ENCODE assay signal across 8 mouse cellular contexts in the genomic region with DNA sequence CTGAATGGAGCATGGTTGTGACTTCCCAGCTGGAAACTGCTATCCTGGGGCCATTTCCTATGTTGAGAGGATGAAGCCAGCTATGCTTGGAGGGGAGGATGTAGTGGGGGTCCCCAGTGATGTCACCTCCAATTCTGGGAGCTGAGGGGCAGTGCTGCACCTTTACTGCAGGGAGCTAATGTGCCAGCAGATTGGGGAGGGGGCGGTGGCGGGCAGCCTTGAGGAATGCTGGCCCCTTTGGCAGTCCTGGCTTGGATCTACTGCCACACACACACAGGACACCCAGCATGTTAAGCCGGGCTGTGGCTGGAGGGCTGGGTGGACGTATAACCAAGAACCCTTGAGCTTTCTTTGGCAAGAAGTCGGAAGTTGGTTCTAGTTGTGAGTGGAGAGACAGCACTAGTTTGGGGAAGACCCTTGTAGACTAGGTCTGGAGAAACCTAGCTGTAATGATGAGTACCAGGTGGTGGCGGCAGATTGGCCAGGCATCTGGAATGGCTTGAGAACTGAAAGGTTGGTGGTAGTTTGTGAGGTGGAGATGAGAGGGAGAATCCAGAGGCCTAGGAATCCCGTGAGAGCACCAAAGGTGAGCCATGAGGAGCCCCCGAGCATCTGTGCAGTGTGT. TPM values are rescaled to one million over a fixed set of nuclear protein-coding genes. Genes with fewer than 3 reads are reported as not detected.
DNase-seq lines count a peak whose midpoint lies in the region; ATAC-seq and TF ChIP-seq lines count a peak whose summit lies in the region.

No protein-coding gene starts in this region.

- WGBS in kidney, embryonic 15.5 days, result 58% methylated on average over 8 of the region's 8 CpGs
- WGBS in kidney, adult 2 months, result 69% methylated on average over 8 of the region's 8 CpGs
- WGBS in forebrain, embryonic 12.5 days, result 66% methylated on average over 8 of the region's 8 CpGs
- 58% methylated on average over 8 of the region's 8 CpGs for WGBS in limb, embryonic 10.5 days
- WGBS in neural tube, embryonic 12.5 days, result 51% methylated on average over 8 of the region's 8 CpGs

- peak overlapping the region; percentile 100 for H3K4me2 ChIP-seq in kidney, embryonic 15.5 days
- H3K4me2 ChIP-seq in forebrain, embryonic 12.5 days, result peak overlapping the region; percentile 99
- H3K4me2 ChIP-seq in neural tube, embryonic 12.5 days (replicated peaks), result peak overlapping the region; percentile 98

- peaks cover 73% of the 10 kb centered on the region for H3K4me1 ChIP-seq in kidney, embryonic 15.5 days
- H3K4me1 ChIP-seq in kidney, adult 2 months (ENCODE audit: control insufficient read depth, insufficient read depth, low read length), result peaks cover 10% of the 10 kb centered on the region; the same call in 1 of the 2 replicates
- H3K4me1 ChIP-seq in forebrain, embryonic 12.5 days, result peaks cover 42% of the 10 kb centered on the region
- peaks cover 81% of the 10 kb centered on the region for H3K4me1 ChIP-seq in limb, embryonic 10.5 days
- H3K4me1 ChIP-seq in neural tube, embryonic 12.5 days, result peaks cover 42% of the 10 kb centered on the region

- no peaks in the 10 kb centered on the region for H3K9me3 ChIP-seq in kidney, embryonic 15.5 days (replicated peaks)
- no peaks in the 10 kb centered on the region for H3K9me3 ChIP-seq in forebrain, embryonic 12.5 days
- no peaks in the 10 kb centered on the region for H3K9me3 ChIP-seq in limb, embryonic 10.5 days (replicated peaks)
- H3K9me3 ChIP-seq in neural tube, embryonic 12.5 days, result no peaks in the 10 kb centered on the region

- peaks cover 46% of the 10 kb centered on the region for H3K36me3 ChIP-seq in kidney, embryonic 15.5 days
- no peaks in the 10 kb centered on the region for H3K36me3 ChIP-seq in kidney, adult 2 months (ENCODE audit: control insufficient read depth, insufficient read depth, low read length)
- H3K36me3 ChIP-seq in forebrain, embryonic 12.5 days (replicated peaks), result peaks cover 47% of the 10 kb centered on the region
- H3K36me3 ChIP-seq in limb, embryonic 10.5 days, result peaks cover 53% of the 10 kb centered on the region
- H3K36me3 ChIP-seq in neural tube, embryonic 12.5 days, result peaks cover 25% of the 10 kb centered on the region

- TF ChIP-seq POLR2A in kidney, adult 2 months (IDR thresholded peaks at IDR 0.05; ENCODE audit: low read depth, low read length), result no peak

- no peak for TF ChIP-seq CTCF in kidney, adult 2 months (conservative IDR thresholded peaks at IDR 0.05; ENCODE audit: insufficient read depth, insufficient read length, low read depth, low read length)

- peak overlapping the region; percentile 69 for H3K4me3 ChIP-seq in kidney, embryonic 15.5 days (replicated peaks)
- no peak overlapping the region for H3K4me3 ChIP-seq in kidney, adult 2 months (ENCODE audit: insufficient read depth, low read depth, low read length)
- H3K4me3 ChIP-seq in forebrain, embryonic 12.5 days (replicated peaks), result peak overlapping the region; percentile 8; the same call in 1 of the 2 replicates
- peak overlapping the region; percentile 70 for H3K4me3 ChIP-seq in limb, embryonic 10.5 days
- 0 out of 2 replicates have a peak overlapping the region, but pooled peaks have one; percentile 60 for H3K4me3 ChIP-seq in neural tube, embryonic 12.5 days

- ATAC-seq in kidney, embryonic 15.5 days (replicated peaks; ENCODE audit: low FRiP score), result no peak
- no peak for ATAC-seq in forebrain, embryonic 12.5 days (ENCODE audit: low FRiP score)
- ATAC-seq in neural tube, embryonic 12.5 days (ENCODE audit: low FRiP score, low read depth), result no peak
- no peak for ATAC-seq in monocyte, adult 5-6 weeks (replicated peaks; ENCODE audit: insufficient number of reproducible peaks, low FRiP score, low TSS enrichment, poor library complexity, severe bottlenecking)

- no peak overlapping the region for H3K27ac ChIP-seq in kidney, embryonic 15.5 days
- no peak overlapping the region for H3K27ac ChIP-seq in kidney, adult 2 months (ENCODE audit: insufficient read depth, low read depth, low read length)
- no peak overlapping the region for H3K27ac ChIP-seq in forebrain, embryonic 12.5 days
- 0 out of 2 replicates have a peak overlapping the region, but pooled peaks have one; percentile 81 for H3K27ac ChIP-seq in limb, embryonic 10.5 days
- H3K27ac ChIP-seq in neural tube, embryonic 12.5 days, result no peak overlapping the region

- no peaks in the 10 kb centered on the region for H3K27me3 ChIP-seq in kidney, embryonic 15.5 days
- H3K27me3 ChIP-seq in kidney, adult 2 months (replicated peaks; ENCODE audit: control insufficient read depth, insufficient read depth, low read length), result no peaks in the 10 kb centered on the region
- H3K27me3 ChIP-seq in forebrain, embryonic 12.5 days, result no peaks in the 10 kb centered on the region
- no peaks in the 10 kb centered on the region for H3K27me3 ChIP-seq in limb, embryonic 10.5 days (ENCODE audit: low read depth, poor library complexity, severe bottlenecking)
- no peaks in the 10 kb centered on the region for H3K27me3 ChIP-seq in neural tube, embryonic 12.5 days (replicated peaks)

- H3K9ac ChIP-seq in kidney, embryonic 15.5 days, result 0 out of 2 replicates have a peak overlapping the region, but pooled peaks have one; percentile 75
- 0 out of 2 replicates have a peak overlapping the region, but pooled peaks have one; percentile 25 for H3K9ac ChIP-seq in forebrain, embryonic 12.5 days
- H3K9ac ChIP-seq in neural tube, embryonic 12.5 days, result no peak overlapping the region

- DNase-seq in kidney, adult 2 months, result no peak
- no peak for DNase-seq in limb, embryonic 10.5 days (ENCODE audit: low spot score)
- no peak for DNase-seq in layer of hippocampus, adult 18-20 months (ENCODE audit: low spot score in 2 of 2)
- no peak for DNase-seq in kidney, postnatal 4 days

RNA-seq across cellular contexts. Expression of gene Cenpx, which starts 1.4 kb away (rescaled TPM):
- polyA plus RNA-seq in kidney, embryonic 15.5 days (2015; fragmentation: Nextera tagmentation; extraction: Ambion mirVana), result 164 and 176 TPM in 2 replicates
- 157 and 166 TPM in 2 replicates for polyA plus RNA-seq in kidney, adult 2 months (2012; rRNA removed)
- 125 and 127 TPM in 2 replicates for polyA plus RNA-seq in forebrain, embryonic 12.5 days (2016; fragmentation: Nextera tagmentation; extraction: Ambion mirVana)
- 122 and 123 TPM in 2 replicates for polyA plus RNA-seq in limb, embryonic 10.5 days (2016; fragmentation: Nextera tagmentation; extraction: Ambion mirVana)
- polyA plus RNA-seq in neural tube, embryonic 12.5 days (2016; fragmentation: Nextera tagmentation; extraction: Ambion mirVana), result 108 and 114 TPM in 2 replicates
- total RNA-seq in layer of hippocampus, adult 18-20 months (2021), result 10 to 100 TPM; 15.8 to 18.7 TPM
- total RNA-seq in monocyte, adult 5-6 weeks (2017), result 27.0 to 58.3 TPM (median 41.9 TPM) in 3 replicates

RNA-seq across cellular contexts. Expression of gene Lrrc45, which starts 1.6 kb away (rescaled TPM):
- polyA plus RNA-seq in kidney, embryonic 15.5 days (2015; fragmentation: Nextera tagmentation; extraction: Ambion mirVana), result 52.9 and 66.0 TPM in 2 replicates
- polyA plus RNA-seq in kidney, adult 2 months (2012; rRNA removed), result 17.5 and 19.5 TPM in 2 replicates
- polyA plus RNA-seq in forebrain, embryonic 12.5 days (2016; fragmentation: Nextera tagmentation; extraction: Ambion mirVana), result 73.8 and 74.7 TPM in 2 replicates
- 52.8 and 60.8 TPM in 2 replicates for polyA plus RNA-seq in limb, embryonic 10.5 days (2016; fragmentation: Nextera tagmentation; extraction: Ambion mirVana)
- polyA plus RNA-seq in neural tube, embryonic 12.5 days (2016; fragmentation: Nextera tagmentation; extraction: Ambion mirVana), result 70.9 and 72.6 TPM in 2 replicates
- total RNA-seq in layer of hippocampus, adult 18-20 months (2021), result 10 to 100 TPM; 49.1 to 60.5 TPM
- total RNA-seq in monocyte, adult 5-6 weeks (2017), result 39.7 to 45.3 TPM (median 41.0 TPM) in 3 replicates

RNA-seq across cellular contexts. Expression of gene Rac3, which starts 9.2 kb away (rescaled TPM):
- 27.6 and 31.0 TPM in 2 replicates for polyA plus RNA-seq in kidney, embryonic 15.5 days (2015; fragmentation: Nextera tagmentation; extraction: Ambion mirVana)
- 14.5 and 17.0 TPM in 2 replicates for polyA plus RNA-seq in kidney, adult 2 months (2012; rRNA removed)
- polyA plus RNA-seq in forebrain, embryonic 12.5 days (2016; fragmentation: Nextera tagmentation; extraction: Ambion mirVana), result 48.3 and 48.5 TPM in 2 replicates
- polyA plus RNA-seq in limb, embryonic 10.5 days (2016; fragmentation: Nextera tagmentation; extraction: Ambion mirVana), result 25.4 and 28.8 TPM in 2 replicates
- polyA plus RNA-seq in neural tube, embryonic 12.5 days (2016; fragmentation: Nextera tagmentation; extraction: Ambion mirVana), result 118 and 119 TPM in 2 replicates
- 10 to 100 TPM; 32.0 to 40.0 TPM for total RNA-seq in layer of hippocampus, adult 18-20 months (2021)
- 7.1 to 9.7 TPM in 2 of 3 replicates, not detected in the other for total RNA-seq in monocyte, adult 5-6 weeks (2017)

RNA-seq across cellular contexts. Expression of gene Dcxr, which starts 15.0 kb away (rescaled TPM):
- polyA plus RNA-seq in kidney, embryonic 15.5 days (2015; fragmentation: Nextera tagmentation; extraction: Ambion mirVana), result 31.9 and 32.1 TPM in 2 replicates
- polyA plus RNA-seq in kidney, adult 2 months (2012; rRNA removed), result 910 and 990 TPM in 2 replicates
- 9.1 and 9.2 TPM in 2 replicates for polyA plus RNA-seq in forebrain, embryonic 12.5 days (2016; fragmentation: Nextera tagmentation; extraction: Ambion mirVana)
- 14.0 and 15.9 TPM in 2 replicates for polyA plus RNA-seq in limb, embryonic 10.5 days (2016; fragmentation: Nextera tagmentation; extraction: Ambion mirVana)
- 12.3 and 16.7 TPM in 2 replicates for polyA plus RNA-seq in neural tube, embryonic 12.5 days (2016; fragmentation: Nextera tagmentation; extraction: Ambion mirVana)
- 10 to 100 TPM; 12.3 to 13.6 TPM for total RNA-seq in layer of hippocampus, adult 18-20 months (2021)
- total RNA-seq in monocyte, adult 5-6 weeks (2017), result 14.8 to 32.2 TPM (median 23.8 TPM) in 3 replicates

RNA-seq across cellular contexts. Expression of gene Cbr2, which starts 19.8 kb away (rescaled TPM):
- polyA plus RNA-seq in kidney, embryonic 15.5 days (2015; fragmentation: Nextera tagmentation; extraction: Ambion mirVana), result 2.4 and 3.4 TPM in 2 replicates
- polyA plus RNA-seq in kidney, adult 2 months (2012; rRNA removed), result 31.3 and 45.3 TPM in 2 replicates
- 0.67 and 0.95 TPM in 2 replicates for polyA plus RNA-seq in forebrain, embryonic 12.5 days (2016; fragmentation: Nextera tagmentation; extraction: Ambion mirVana)
- 15.2 and 16.3 TPM in 2 replicates for polyA plus RNA-seq in limb, embryonic 10.5 days (2016; fragmentation: Nextera tagmentation; extraction: Ambion mirVana)
- 0.95 and 1.6 TPM in 2 replicates for polyA plus RNA-seq in neural tube, embryonic 12.5 days (2016; fragmentation: Nextera tagmentation; extraction: Ambion mirVana)
- total RNA-seq in layer of hippocampus, adult 18-20 months (2021), result 1 to 10 TPM; 1.2 to 1.7 TPM
- total RNA-seq in monocyte, adult 5-6 weeks (2017), result 2.0 TPM in 1 of 3 replicates, not detected in the others
